Mouse (Mus musculus) layer of hippocampus, adult 9-10 months (tissue): ENCODE data around the gene Trp53bp2.

Source experiments
- DNase-seq: peaks from one replicate; pipeline ENCODE4 v3.0.0; 2022; ENCODE audit warnings: low spot score

Gene Trp53bp2

GRCm38 (mm10) chr1:182409401-182410173, 615 bp downstream of the Trp53bp2 start:
- DNase-seq = no peak

- no peak for DNase-seq
Measured at GRCm38 (mm10) chr1:182412586-182413270, 3.8 kb downstream of the Trp53bp2 start.

GRCm38 (mm10) chr1:182419481-182419880, 10.5 kb downstream of the Trp53bp2 start:
- no peak for DNase-seq

- no peak for DNase-seq
Measured at GRCm38 (mm10) chr1:182424274-182424673, 15.3 kb downstream of the Trp53bp2 start.

- no peak for DNase-seq
Measured at GRCm38 (mm10) chr1:182425176-182425575, 16.2 kb downstream of the Trp53bp2 start.

- DNase-seq = no peak
Measured at GRCm38 (mm10) chr1:182426444-182426843, 17.5 kb downstream of the Trp53bp2 start.

GRCm38 (mm10) chr1:182427426-182427825, 18.5 kb downstream of the Trp53bp2 start:
- DNase-seq = no peak

- DNase-seq = no peak
Measured at GRCm38 (mm10) chr1:182429826-182430225, 20.9 kb downstream of the Trp53bp2 start.

- DNase-seq = no peak
Measured at GRCm38 (mm10) chr1:182430676-182431075, 21.7 kb downstream of the Trp53bp2 start.

GRCm38 (mm10) chr1:182432059-182432458, 23.1 kb downstream of the Trp53bp2 start:
- DNase-seq = no peak

GRCm38 (mm10) chr1:182436746-182437145, 27.8 kb downstream of the Trp53bp2 start:
- no peak for DNase-seq

GRCm38 (mm10) chr1:182439546-182440222, 30.7 kb downstream of the Trp53bp2 start:
- no peak for DNase-seq

- no peak for DNase-seq
Measured at GRCm38 (mm10) chr1:182441791-182442473, 33.0 kb downstream of the Trp53bp2 start.

- DNase-seq = no peak
Measured at GRCm38 (mm10) chr1:182444116-182444515, 35.1 kb downstream of the Trp53bp2 start.

- DNase-seq = no peak
Measured at GRCm38 (mm10) chr1:182448276-182449035, 39.5 kb downstream of the Trp53bp2 start.

GRCm38 (mm10) chr1:182452473-182452872, 43.5 kb downstream of the Trp53bp2 start:
- DNase-seq = no peak

GRCm38 (mm10) chr1:182455080-182455479, 46.1 kb downstream of the Trp53bp2 start:
- no peak for DNase-seq

GRCm38 (mm10) chr1:182458556-182458955, 49.6 kb downstream of the Trp53bp2 start:
- DNase-seq = no peak

- DNase-seq = no peak
Measured at GRCm38 (mm10) chr1:182459436-182459835, 50.5 kb downstream of the Trp53bp2 start.

GRCm38 (mm10) chr1:182460291-182461244, 51.6 kb downstream of the Trp53bp2 start:
- DNase-seq = no peak
